Mouse (Mus musculus) frontal cortex, postnatal 14 days (tissue): ENCODE measurements around the gene Vcam1.

Experiments used
- DNase-seq, 2 experiments: peaks; one replicate each; pipeline ENCODE4 v3.0.0; 2022; ENCODE audit warnings: low spot score in 2 of 2

Vcam1 gene

DNA sequence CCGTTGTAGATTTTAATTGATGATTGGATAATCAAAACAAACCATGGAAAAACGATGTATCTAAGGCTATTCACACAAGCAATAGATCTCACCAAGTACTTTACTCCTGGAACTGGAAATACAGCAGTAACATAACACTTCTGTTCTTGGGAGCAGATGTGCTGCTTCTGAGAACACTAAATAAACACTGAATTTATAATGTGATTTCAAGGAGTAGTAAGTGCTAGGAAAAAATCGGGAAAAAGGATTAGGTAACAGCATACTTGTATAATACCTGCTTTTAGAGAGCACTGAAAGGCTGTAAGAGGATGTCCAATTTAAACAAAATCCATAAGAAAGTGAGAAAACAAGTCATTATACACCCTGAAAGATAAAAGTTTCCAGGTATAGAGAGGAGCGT lies 43.5 kb downstream of the Vcam1 start:
- no peak for DNase-seq

DNA sequence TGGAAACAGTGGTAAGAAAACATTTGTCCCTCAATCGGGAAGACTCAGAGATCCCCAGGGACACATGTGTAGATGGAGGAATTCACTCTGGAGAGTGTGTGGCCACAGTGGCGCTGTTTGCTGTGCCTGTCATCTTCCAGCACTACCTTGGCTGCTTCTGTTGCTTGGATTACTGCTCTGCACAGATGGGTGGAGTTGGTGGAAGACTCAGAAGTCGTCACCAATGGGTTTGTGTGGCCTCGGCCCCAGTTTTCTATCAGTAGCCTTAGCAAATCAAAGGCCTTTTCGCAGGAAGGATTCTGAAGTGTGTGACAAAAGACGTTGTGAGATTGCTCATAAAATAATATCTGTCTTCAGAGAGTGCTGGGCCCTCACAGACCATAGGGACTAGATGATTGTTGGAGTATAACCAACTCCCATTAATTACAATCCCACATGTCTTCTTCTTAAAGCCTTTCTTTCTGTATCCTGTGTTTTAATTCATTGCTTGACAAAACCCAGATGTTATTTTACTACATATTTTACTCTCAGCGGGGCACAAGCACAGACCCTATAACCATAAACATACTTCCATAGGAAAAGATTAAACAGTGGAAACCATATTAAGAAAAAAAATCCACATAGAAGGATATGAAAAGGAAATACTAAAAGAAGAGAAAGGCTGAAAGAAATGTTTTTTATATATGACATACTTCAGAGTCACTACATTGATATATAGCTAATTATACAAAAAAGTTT lies 48.4 kb downstream of the Vcam1 start:
- DNase-seq, result no peak

DNA sequence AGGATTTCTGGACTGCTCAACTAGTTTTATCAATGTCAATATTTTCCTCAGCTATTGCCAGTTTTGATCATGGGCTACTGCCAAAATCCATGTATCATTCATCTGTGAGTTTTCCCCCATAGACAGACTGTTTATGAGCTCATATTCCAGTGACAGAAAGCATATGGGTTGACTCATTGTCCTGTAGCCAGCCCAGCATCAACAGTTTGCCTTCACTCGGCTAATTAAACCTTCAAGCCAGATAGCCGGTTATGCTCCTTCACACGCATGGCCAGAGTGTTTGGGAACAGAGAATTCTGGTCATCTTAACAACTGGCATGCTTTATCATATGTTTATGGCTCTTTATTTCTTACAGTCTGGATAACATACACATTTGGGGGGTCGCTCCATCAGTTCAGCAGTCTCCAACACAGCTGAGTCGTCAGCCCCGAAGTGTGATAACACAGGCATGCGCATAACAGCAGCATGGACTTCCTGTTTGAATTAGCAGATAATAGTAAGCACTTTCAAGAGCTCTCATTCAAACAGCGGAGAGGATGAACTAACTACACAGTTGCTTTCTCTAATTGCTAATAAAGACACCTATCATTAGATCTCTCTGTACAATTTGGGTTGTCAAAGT lies 49.2 kb downstream of the Vcam1 start:
- no peak for DNase-seq

DNA sequence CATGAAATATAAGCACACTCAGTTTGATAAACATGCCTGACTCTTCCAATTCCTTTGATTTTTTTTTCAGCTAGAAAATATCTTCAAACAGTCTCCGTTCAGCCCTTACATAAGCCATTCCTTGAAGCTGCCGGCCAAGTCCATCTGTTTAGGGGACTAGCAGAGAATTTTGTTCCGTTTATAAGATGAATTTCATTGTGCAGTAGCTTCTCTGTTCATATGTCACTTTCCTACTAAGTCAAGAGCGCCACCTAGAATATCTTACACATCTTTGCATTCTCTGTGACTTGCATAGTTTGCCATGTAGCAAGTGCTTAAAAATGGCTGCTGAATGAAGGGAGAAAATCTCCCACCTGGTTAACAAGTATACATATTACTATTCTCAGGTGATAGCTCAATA lies 51.0 kb downstream of the Vcam1 start:
- no peak for DNase-seq

DNA sequence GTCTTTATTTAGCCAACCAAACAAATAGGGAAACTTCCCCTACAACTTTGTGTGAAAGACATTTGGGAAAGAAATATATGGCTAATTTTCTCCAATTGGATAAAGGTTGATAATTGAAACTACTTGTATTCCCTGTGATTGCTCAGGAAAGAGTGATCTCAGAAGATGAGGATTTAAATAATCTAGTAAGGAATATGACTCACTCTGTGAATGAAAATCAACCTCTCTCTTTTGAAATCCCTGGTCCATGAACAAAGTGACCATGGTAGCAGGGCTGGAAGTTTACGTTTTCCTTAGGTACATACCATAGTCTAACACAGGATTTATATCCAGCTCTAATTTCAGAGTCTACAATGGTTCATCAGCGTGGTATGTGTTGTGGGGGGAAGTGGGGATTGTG lies 52.7 kb downstream of the Vcam1 start:
- no peak for DNase-seq

DNA sequence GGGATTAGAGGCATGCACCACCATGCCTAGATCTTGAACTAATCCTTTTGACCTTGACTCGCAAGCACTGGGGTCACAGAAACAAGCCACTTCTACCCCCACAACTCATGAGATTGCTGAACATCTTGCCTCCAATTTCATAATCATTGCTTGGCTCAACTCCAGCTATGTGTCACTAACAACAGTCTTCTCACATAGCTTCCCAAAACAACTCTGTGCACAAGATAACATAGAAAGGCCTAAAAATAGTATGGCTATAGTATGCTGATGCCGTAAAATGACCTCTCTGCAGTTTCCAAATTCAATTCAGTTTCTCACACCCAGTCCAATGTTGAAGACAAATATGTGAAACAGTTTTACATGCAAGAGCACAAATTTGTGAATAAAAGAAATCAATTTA lies 56.9 kb downstream of the Vcam1 start:
- DNase-seq, result no peak

DNA sequence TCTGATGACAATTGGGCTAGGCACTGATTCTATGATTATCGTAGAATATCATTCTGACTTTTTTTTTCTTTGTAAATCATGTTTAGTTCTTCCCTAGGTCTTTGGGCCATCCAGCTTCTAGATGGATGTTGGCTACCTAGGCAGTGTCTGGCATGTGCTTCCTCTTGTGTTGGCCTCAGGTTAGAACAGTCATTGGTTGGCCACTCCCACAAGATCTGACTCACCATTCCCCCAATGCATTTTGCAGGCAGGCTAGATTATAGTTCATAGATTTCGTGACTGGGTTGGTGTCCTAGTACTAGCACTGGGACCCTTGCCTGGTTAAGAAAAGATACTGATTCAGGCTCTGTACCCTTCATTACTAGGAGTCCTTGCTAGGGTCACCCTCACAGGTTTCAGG lies 67.3 kb downstream of the Vcam1 start:
- no peak for DNase-seq

DNA sequence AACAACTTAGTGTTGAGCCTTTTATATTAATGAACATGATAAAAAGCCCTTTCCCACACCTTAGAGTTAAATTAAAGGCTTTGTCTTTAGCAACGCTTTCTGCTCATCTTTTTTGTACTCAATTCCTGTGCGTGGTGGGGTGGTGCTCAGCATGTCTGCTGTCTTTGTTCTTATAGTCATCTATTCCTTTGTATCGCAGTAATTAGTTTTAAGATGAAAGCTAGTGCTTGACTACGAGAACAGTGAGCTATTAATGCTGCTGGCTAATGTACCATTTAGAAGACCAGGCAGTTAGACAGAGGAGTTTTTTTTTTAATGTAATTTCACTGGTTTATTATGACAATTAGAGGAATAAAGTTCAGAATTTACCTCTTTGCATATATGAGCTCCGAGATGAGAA lies 69.2 kb downstream of the Vcam1 start:
- no peak for DNase-seq
